Mouse (Mus musculus) heart, embryonic 16.5 days (tissue): ENCODE measurements at regions not wholly inside any gene's neighbourhood (a gene's known extent, or its start where the extent isn't known, plus 50 kb on each side); places are given as distances from the start of the nearest gene placed in this dataset.

Experiments used
- ATAC-seq: fragments of 200-750 bp; cut with Nextera tagmentation; replicated peaks from 2 replicates; pipeline ENCODE4 v1.8.0; 2017; ENCODE audit warnings: moderate number of reproducible peaks; ENCODE audit not compliant: insufficient read depth, low FRiP score; ENCODE audit errors: extremely low read depth
- H3K27ac ChIP-seq: fragments of 300-500 bp; sonication (generic); 2 replicates; pipeline ENCODE4 v1.5.1; 2014; ENCODE audit warnings: mild to moderate bottlenecking, low read length, control low read depth, moderate library complexity
- H3K27me3 ChIP-seq: fragments of 300-500 bp; sonication (generic); 2 replicates; pipeline ENCODE4 v1.6.1; 2014; ENCODE audit warnings: low read length, mixed read lengths; ENCODE audit not compliant: control insufficient read depth, insufficient read depth
- H3K36me3 ChIP-seq: fragments of 300-500 bp; sonication (generic); 2 replicates; pipeline ENCODE4 v1.6.1; 2014; ENCODE audit not compliant: control insufficient read depth, insufficient read depth
- H3K4me1 ChIP-seq: fragments of 300-500 bp; sonication (generic); 2 replicates; pipeline ENCODE4 v1.6.1; 2014; ENCODE audit warnings: low read length, mixed read lengths; ENCODE audit not compliant: control insufficient read depth, insufficient read depth
- H3K4me2 ChIP-seq: fragments of 300-500 bp; sonication (generic); 2 replicates; pipeline ENCODE4 v1.6.1; 2014; ENCODE audit warnings: low read depth, mild to moderate bottlenecking, control low read depth, low read length
- H3K4me3 ChIP-seq: fragments of 300-500 bp; sonication (generic); 2 replicates; pipeline ENCODE4 v1.5.1; 2014; ENCODE audit warnings: mild to moderate bottlenecking, control low read depth, low read length
- H3K9ac ChIP-seq: fragments of 300-500 bp; sonication (generic); 2 replicates; pipeline ENCODE4 v1.6.1; 2014; ENCODE audit warnings: low read length, control low read depth
- H3K9me3 ChIP-seq: fragments of 300-500 bp; sonication (generic); replicated peaks from 2 replicates; pipeline ENCODE4 v1.6.1; 2016; ENCODE audit warnings: low read length; ENCODE audit not compliant: control insufficient read depth
- whole genome bisulfite sequencing: fragments of 180-500 bp; shearing (Covaris S2); extraction: QIAGEN DNeasy Blood & Tissue Kit; methylation state at CpG from one replicate; pipeline ENCODE4 v1.1.7; 2014; 5-methylcytosine and 5-hydroxymethylcytosine counted together

DNA sequence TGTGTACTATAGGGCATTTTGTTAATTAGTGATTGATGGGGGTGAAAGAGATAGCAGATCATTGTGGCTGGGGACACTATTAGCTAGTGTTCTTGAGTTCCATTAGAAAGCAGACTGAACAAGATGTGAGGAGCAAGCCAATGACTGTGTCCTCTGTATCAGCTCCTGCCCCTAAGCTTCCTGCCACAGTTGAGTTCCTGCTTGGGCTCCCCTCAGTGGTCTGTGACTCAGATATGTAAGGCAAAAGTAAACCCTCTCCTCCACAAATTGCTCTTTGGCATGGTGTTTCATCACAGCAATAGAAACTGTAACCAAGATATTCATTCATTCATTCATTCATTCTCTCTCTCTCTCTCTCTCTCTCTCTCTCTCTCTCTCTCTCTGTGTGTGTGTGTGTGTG lies 169.7 kb upstream of the Rasa1 start:
- no peak overlapping the region for H3K27ac ChIP-seq
- no peaks in the 10 kb centered on the region for H3K27me3 ChIP-seq
- H3K4me2 ChIP-seq = no peak overlapping the region
- H3K4me1 ChIP-seq = no peaks in the 10 kb centered on the region
- no peak overlapping the region for H3K4me3 ChIP-seq
- H3K9me3 ChIP-seq = no peaks in the 10 kb centered on the region
- no peaks in the 10 kb centered on the region for H3K36me3 ChIP-seq
- no peak for ATAC-seq
- no peak overlapping the region for H3K9ac ChIP-seq

DNA sequence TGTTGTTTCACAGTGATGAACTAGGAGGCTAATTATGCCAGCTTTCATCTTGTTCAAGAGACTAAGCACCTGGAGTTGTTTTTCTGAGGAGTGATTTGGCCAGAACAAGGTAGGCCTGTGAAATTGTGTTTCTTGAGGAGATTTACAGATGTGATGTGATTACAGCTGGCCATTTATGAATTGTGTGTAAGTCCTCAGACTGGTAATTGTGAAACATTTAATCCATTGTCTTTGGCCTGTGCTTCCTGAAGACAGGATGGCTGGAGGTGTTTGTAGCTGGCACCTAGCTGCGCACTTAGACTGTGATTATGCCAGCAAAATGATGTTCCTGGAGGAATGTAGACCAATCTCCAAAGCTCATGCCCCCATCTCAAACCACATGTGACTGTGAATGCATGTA lies 150.7 kb upstream of the Rasa1 start:
- peaks cover 5% of the 10 kb centered on the region for H3K4me1 ChIP-seq
- no peaks in the 10 kb centered on the region for H3K36me3 ChIP-seq
- no peak overlapping the region for H3K4me3 ChIP-seq
- no peak overlapping the region for H3K4me2 ChIP-seq
- WGBS = 93% methylated on average over 1 of the region's 1 CpGs
- H3K9ac ChIP-seq = no peak overlapping the region
- H3K9me3 ChIP-seq = no peaks in the 10 kb centered on the region
- H3K27ac ChIP-seq = no peak overlapping the region
- no peak for ATAC-seq
- H3K27me3 ChIP-seq = no peaks in the 10 kb centered on the region

DNA sequence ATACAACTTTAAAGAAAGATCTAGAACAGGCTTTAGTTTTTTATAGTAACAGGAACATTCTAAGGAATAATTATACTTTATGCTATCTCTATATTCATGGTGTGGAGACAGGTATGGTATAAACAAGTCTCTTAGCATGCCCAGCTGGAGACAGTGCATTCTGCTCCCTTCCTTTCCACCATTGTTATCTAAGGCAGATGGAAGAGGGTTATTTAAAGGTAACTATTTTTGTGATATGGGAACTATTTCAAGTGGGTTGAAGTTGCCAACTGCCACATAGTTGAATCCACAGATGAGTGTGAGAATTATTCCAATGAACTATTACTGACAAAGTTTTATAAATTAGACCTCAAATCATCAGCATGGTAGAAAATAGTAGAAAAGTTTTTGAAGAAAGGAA lies 148.9 kb upstream of the Rasa1 start:
- peak; percentile 75 for ATAC-seq
- no peaks in the 10 kb centered on the region for H3K9me3 ChIP-seq
- peak overlapping the region; percentile 10; the same call in 1 of the 2 replicates for H3K4me2 ChIP-seq
- no peak overlapping the region for H3K9ac ChIP-seq
- H3K27ac ChIP-seq = peak overlapping the region; percentile 68
- no peak overlapping the region for H3K4me3 ChIP-seq
- H3K4me1 ChIP-seq = peaks cover 5% of the 10 kb centered on the region
- no peaks in the 10 kb centered on the region for H3K36me3 ChIP-seq
- H3K27me3 ChIP-seq = no peaks in the 10 kb centered on the region

DNA sequence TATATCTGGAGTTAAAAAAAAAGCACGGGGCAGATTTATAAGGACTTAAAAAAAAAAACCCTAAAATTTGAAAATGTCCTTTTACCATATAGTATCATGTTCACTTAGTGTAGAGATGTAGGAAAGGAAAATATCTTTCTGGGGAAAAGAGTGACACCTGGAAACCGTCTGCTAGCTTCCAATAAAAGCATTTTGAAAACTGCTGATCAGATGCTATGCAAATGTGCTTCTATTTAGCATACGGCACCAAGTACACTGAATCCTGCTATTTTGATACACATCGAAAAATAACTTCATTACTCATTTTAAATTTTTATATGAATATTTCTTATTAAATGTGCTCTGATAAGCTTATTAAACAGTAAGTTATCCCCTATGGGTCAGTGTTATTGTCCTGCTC lies 148.1 kb upstream of the Rasa1 start:
- Histone ChIP-seq H3K36me3 (no peaks in the 10 kb centered on the region), H3K27me3 (no peaks in the 10 kb centered on the region), H3K9ac (no peak overlapping the region), H3K4me3 (no peak overlapping the region), H3K4me2 (no peak overlapping the region), H3K9me3 (no peaks in the 10 kb centered on the region), H3K4me1 (peaks cover 5% of the 10 kb centered on the region), H3K27ac (peak overlapping the region; percentile 68; the same call in 1 of the 2 replicates)
- 85% methylated on average over 4 of the region's 4 CpGs for WGBS
- ATAC-seq = no peak

DNA sequence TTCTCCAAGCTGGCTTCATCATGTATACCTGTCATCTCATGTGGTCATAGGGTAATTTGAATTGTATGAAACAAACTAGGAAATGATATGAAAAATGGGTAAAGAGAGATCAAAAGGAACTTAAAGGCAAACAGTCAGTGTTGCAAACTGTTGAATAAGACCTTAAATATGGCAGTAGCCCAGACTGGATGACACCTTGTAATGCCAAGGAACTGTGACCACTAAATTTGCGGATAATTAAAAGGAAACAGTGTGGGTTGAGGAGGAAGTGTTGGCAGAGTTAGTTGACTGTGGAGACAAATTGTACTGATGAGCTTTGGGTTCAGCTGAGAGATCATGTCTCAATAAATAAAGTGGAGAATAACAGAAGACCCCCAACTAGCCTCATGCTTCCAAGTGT lies 147.3 kb upstream of the Rasa1 start:
- H3K4me3 ChIP-seq = no peak overlapping the region
- H3K9me3 ChIP-seq = no peaks in the 10 kb centered on the region
- H3K4me2 ChIP-seq = no peak overlapping the region
- no peaks in the 10 kb centered on the region for H3K27me3 ChIP-seq
- H3K36me3 ChIP-seq = no peaks in the 10 kb centered on the region
- H3K4me1 ChIP-seq = peaks cover 5% of the 10 kb centered on the region
- H3K9ac ChIP-seq = no peak overlapping the region
- WGBS = 74% methylated on average over 1 of the region's 1 CpGs
- H3K27ac ChIP-seq = no peak overlapping the region
- ATAC-seq = no peak

DNA sequence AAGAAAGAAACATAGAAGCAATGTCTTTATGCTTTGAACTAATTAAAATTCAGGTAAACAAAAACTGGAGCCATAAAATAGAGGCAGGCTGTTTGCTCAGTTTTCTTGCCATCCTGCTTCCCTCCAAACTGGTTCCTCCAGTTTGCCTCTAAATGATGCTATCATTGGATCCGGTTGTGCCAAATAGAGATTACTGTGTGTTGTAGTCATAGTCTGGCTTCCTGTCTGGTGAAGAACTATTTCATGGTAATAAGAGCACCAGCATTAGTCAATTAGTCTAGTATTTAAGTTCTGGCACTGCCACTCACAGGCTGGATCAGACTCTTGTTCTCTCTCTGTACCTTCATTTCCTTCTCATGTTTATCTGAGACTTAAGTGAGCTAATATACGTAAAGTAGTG lies 141.9 kb upstream of the Rasa1 start:
- Histone ChIP-seq H3K9ac (no peak overlapping the region), H3K4me2 (no peak overlapping the region), H3K36me3 (no peaks in the 10 kb centered on the region), H3K27ac (no peak overlapping the region), H3K4me3 (no peak overlapping the region), H3K9me3 (no peaks in the 10 kb centered on the region), H3K27me3 (no peaks in the 10 kb centered on the region), H3K4me1 (no peaks in the 10 kb centered on the region)
- WGBS = 69% methylated on average over 2 of the region's 2 CpGs
- no peak for ATAC-seq

DNA sequence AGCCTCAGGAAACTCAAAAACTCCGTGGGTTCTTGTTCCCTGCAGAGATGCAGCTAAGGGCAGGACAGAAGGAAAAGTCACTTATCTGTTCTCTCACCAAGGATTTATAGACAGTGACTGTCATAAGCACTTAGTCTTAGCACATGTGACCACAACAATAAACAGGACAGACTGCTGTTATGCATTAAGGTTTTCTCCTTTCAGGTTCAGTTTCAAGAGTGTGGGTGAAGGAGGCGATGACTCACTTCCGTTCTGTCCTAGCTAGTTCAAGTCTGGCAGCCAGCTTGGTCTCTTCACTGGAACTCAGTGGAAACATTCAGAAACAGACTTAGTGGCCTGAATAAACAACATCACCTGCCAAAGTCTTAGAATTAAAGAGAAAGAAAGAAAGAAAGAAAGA lies 141.1 kb upstream of the Rasa1 start:
- no peak overlapping the region for H3K4me2 ChIP-seq
- no peak overlapping the region for H3K27ac ChIP-seq
- H3K4me1 ChIP-seq = no peaks in the 10 kb centered on the region
- H3K9me3 ChIP-seq = no peaks in the 10 kb centered on the region
- no peak overlapping the region for H3K9ac ChIP-seq
- no peak overlapping the region for H3K4me3 ChIP-seq
- ATAC-seq = no peak
- H3K27me3 ChIP-seq = no peaks in the 10 kb centered on the region
- no peaks in the 10 kb centered on the region for H3K36me3 ChIP-seq
- WGBS = 54% methylated on average over 3 of the region's 3 CpGs

DNA sequence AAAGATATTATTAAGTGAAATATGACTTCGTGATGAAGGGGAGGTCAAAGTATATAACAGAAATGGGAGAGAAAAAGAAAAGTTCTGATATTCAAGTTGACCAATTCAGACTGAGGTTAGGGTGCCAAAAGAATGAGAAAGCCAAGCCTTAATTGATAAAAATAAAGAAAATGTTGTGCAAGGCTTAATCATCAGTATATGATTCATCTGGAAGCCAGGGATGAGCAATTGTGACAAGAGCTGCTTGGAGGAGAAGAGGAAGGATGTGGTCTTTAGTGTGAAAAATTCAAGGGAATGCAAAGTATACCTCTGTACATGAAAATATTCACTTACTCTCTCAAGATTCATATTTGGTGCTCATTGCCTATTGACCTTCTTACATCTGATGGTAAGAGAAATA lies 129.7 kb upstream of the Rasa1 start:
- Histone ChIP-seq H3K9me3 (0 out of 2 replicates have a peak, but pooled peaks cover 2% of the 10 kb centered on the region), H3K4me3 (no peak overlapping the region), H3K27ac (no peak overlapping the region), H3K4me2 (no peak overlapping the region), H3K27me3 (no peaks in the 10 kb centered on the region), H3K4me1 (no peaks in the 10 kb centered on the region), H3K9ac (no peak overlapping the region), H3K36me3 (no peaks in the 10 kb centered on the region)
- ATAC-seq = no peak
- WGBS = 73% methylated on average over 1 of the region's 1 CpGs

DNA sequence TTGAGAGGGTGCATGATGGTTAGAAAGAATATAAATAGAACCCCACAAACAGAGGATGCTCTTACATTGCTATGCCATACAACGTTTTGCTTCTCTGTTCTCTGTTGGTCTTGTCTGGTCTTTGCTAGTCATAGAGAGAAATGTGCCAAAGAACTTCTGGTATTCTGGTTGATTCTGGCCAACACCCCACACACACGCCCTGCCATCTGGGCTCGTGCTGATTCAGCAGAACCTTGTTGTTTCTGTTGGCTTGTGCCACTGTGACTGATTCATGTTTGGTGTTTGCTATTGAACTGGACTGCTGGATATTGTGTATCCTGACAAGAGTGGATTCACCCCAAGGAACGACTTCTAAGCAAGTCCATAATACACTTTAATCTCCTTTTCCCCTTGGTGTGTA lies 126.0 kb upstream of the Rasa1 start:
- WGBS = 71% methylated on average over 4 of the region's 4 CpGs
- Histone ChIP-seq H3K9me3 (no peaks in the 10 kb centered on the region), H3K4me3 (no peak overlapping the region), H3K4me1 (no peaks in the 10 kb centered on the region), H3K27me3 (no peaks in the 10 kb centered on the region), H3K27ac (no peak overlapping the region), H3K36me3 (no peaks in the 10 kb centered on the region), H3K4me2 (no peak overlapping the region), H3K9ac (no peak overlapping the region)
- no peak for ATAC-seq

DNA sequence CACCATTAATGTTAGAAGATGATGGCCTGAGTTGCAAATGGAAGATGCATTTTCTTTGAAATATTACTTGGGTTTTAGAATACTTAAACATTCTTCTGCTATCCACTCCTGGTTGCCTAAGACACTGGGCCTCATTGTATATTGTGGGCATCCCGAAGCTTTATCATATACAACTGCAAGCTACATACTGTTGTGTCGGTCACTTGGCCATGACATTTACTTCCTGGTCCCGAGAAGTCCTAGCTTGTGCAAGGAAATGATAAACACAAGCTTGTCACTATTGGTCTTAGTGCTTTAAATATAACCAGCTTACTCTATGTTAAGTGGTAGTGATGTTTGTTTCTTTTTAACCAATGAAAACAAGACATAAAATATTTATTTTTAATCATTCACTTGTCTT lies 122.4 kb upstream of the Rasa1 start:
- H3K27me3 ChIP-seq = no peaks in the 10 kb centered on the region
- H3K9me3 ChIP-seq = no peaks in the 10 kb centered on the region
- no peak for ATAC-seq
- H3K9ac ChIP-seq = no peak overlapping the region
- H3K4me3 ChIP-seq = no peak overlapping the region
- H3K36me3 ChIP-seq = no peaks in the 10 kb centered on the region
- no peak overlapping the region for H3K27ac ChIP-seq
- 67% methylated on average over 3 of the region's 3 CpGs for WGBS
- H3K4me1 ChIP-seq = no peaks in the 10 kb centered on the region
- H3K4me2 ChIP-seq = no peak overlapping the region
